Mouse (Mus musculus) cortical plate, adult 2 months (tissue): ENCODE results near the gene Cdc34b.

ENCODE experiments used
- CTCF ChIP-seq: fragments of 200-500 bp; IDR thresholded peaks from 2 replicates; pipeline ENCODE4 v1.5.1; 2011; ENCODE audit warnings: mild to moderate bottlenecking, control low read depth, low read length; ENCODE audit not compliant: insufficient read depth; ENCODE audit errors: extremely low read depth
- POLR2A ChIP-seq: fragments of 200-500 bp; IDR thresholded peaks from 2 replicates; pipeline ENCODE4 v1.6.1; 2011; ENCODE audit warnings: mild to moderate bottlenecking, low read length, control low read depth; ENCODE audit not compliant: insufficient read depth; ENCODE audit errors: extremely low read depth

GRCm38 (mm10) chr11:94716754-94717153 lies 24.8 kb upstream of the Cdc34b start:
- TF ChIP-seq POLR2A (no peak), CTCF (peak; percentile 44; the same call in 1 of the 2 replicates)
